Mouse (Mus musculus) lung, postnatal 0 days (tissue): ENCODE data around the gene Tmem178b. TPM values are rescaled to one million over a fixed set of nuclear protein-coding genes. Genes with fewer than 3 reads are reported as not detected.

Source experiments
- ATAC-seq: fragments of 200-750 bp; cut with Nextera tagmentation; 2 replicates; pipeline ENCODE4 v1.8.0; 2017; ENCODE audit warnings: moderate library complexity
- DNase-seq: peaks from one replicate; pipeline ENCODE4 v3.0.0-alpha.2; 2016; ENCODE audit warnings: low spot score
- H3K27ac ChIP-seq: fragments of 300-500 bp; sonication (generic); 2 replicates; pipeline ENCODE4 v1.5.1; 2014; ENCODE audit warnings: antibody characterized with exemption, mild to moderate bottlenecking, low read length, mixed read lengths
- H3K27me3 ChIP-seq: fragments of 300-500 bp; sonication (generic); replicated peaks from 2 replicates; pipeline ENCODE4 v1.6.1; 2014; ENCODE audit warnings: low read length, mixed read lengths; ENCODE audit not compliant: insufficient read depth
- H3K36me3 ChIP-seq: fragments of 300-500 bp; sonication (generic); 2 replicates; pipeline ENCODE4 v1.6.1; 2014; ENCODE audit warnings: low read length, mixed read lengths; ENCODE audit not compliant: insufficient read depth
- H3K4me1 ChIP-seq: fragments of 300-500 bp; sonication (generic); 2 replicates; pipeline ENCODE4 v1.6.1; 2014; ENCODE audit warnings: antibody characterized with exemption, low read depth, low read length, mixed read lengths; ENCODE audit not compliant: insufficient read depth
- H3K4me2 ChIP-seq: fragments of 300-500 bp; sonication (generic); replicated peaks from 2 replicates; pipeline ENCODE4 v1.6.1; 2014; ENCODE audit warnings: low read depth, mild to moderate bottlenecking, low read length, moderate library complexity, mixed read lengths
- H3K4me3 ChIP-seq: fragments of 300-500 bp; sonication (generic); 2 replicates; pipeline ENCODE4 v1.5.1; 2014; ENCODE audit warnings: low read depth, low read length
- H3K9ac ChIP-seq: fragments of 300-500 bp; sonication (generic); replicated peaks from 2 replicates; pipeline ENCODE4 v1.6.1; 2014; ENCODE audit warnings: low read depth, mild to moderate bottlenecking
- H3K9me3 ChIP-seq: fragments of 300-500 bp; sonication (generic); 2 replicates; pipeline ENCODE4 v1.6.1; 2016; ENCODE audit warnings: low read length, mixed read lengths
- CTCF ChIP-seq: IDR thresholded peaks from 2 replicates; pipeline ENCODE4 v1.5.1; 2016; ENCODE audit warnings: antibody characterized with exemption, mild to moderate bottlenecking
- EP300 ChIP-seq: IDR thresholded peaks from 2 replicates; pipeline ENCODE4 v1.6.1; 2016; ENCODE audit warnings: antibody characterized with exemption, mild to moderate bottlenecking, control low read depth
- WGBS: fragments of 180-500 bp; shearing (Covaris S2); extraction: QIAGEN DNeasy Blood & Tissue Kit; methylation state at CpG from one replicate; pipeline ENCODE4 v1.1.7; 2014; 5-methylcytosine and 5-hydroxymethylcytosine counted together
- polyA plus RNA-seq: library from polyadenylated mRNA; unstranded; fragments of >200 nt; fragmentation: Nextera tagmentation; extraction: Ambion mirVana; gene quantifications from 2 replicates; pipeline ENCODE4 v1.2.1, GENCODE M21; 2015

Gene Tmem178b
- polyA plus RNA-seq, 1 experiment from 2014 or later: 0.10 TPM

DNA sequence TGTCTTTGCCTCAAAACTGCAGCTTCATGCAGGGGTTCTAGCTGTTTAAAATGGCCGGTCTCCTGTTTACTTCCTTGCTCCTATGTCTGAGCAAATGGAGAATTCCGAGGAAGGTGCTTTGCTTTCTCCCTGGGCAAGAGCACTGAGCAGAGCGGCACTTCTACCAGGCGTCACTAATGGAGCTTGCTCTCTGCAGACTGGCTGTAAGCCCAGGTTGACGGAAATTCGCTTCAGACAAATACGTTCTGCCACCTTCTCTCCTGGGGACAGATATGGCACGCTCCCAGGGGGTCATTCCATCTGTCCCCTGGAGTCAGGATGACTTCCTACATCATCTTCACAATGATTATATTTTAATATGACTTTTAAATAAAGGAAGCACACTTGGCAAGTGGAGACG lies 271.3 kb downstream of the Tmem178b start:
- Histone ChIP-seq H3K4me3 (no peak overlapping the region), H3K9me3 (no peaks in the 10 kb centered on the region), H3K27me3 (no peaks in the 10 kb centered on the region), H3K4me1 (no peaks in the 10 kb centered on the region), H3K36me3 (no peaks in the 10 kb centered on the region), H3K9ac (no peak overlapping the region), H3K27ac (no peak overlapping the region), H3K4me2 (no peak overlapping the region)
- 48% methylated on average over 9 of the region's 9 CpGs for WGBS
- TF ChIP-seq CTCF (no peak), EP300 (no peak)
- ATAC-seq (no peak), DNase-seq (no peak)

DNA sequence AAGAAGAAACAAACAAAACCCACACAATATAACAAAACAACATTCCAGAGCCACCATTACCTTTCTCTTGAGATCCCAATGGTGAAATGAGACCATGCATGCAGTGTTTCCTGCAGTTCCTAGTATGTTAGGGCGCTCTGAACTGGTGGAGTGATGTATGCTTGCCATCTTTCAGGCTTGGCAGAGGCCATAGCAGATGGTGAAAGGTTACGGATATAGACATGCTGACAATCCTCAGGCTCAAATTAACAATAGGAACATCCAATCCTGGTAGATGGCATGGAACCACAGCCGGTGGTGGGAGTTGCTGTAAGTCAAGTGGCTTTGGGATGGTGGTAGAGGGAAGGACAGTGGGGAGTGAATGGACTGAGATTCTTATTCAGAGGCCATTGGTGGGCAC lies 272.5 kb downstream of the Tmem178b start:
- no peak for ATAC-seq
- Histone ChIP-seq H3K9me3 (no peaks in the 10 kb centered on the region), H3K4me3 (no peak overlapping the region), H3K9ac (no peak overlapping the region), H3K27ac (no peak overlapping the region), H3K4me1 (no peaks in the 10 kb centered on the region), H3K27me3 (no peaks in the 10 kb centered on the region), H3K4me2 (no peak overlapping the region), H3K36me3 (no peaks in the 10 kb centered on the region)
- no peak for DNase-seq
- no peak for TF ChIP-seq CTCF
- 94% methylated on average over 3 of the region's 3 CpGs for WGBS

DNA sequence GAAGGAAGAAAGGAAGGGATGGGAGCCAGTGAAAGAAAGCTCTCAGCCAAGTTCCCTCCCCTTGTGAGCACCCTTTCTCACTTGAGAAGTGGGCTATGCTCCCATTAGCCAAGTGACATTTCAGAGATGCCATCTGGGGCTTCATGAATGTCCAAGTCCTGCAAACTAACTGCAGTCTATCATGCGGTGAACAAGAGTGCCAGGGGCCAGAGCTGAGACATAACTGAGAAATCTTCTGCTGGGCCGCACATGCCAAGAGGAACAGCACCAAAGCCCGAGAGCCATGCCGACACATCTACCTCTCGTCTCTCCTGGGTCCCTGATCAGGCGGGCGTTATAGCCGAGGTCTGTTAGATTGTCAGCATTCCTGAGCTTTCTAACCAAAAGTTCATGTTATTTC lies 279.2 kb downstream of the Tmem178b start:
- H3K27me3 ChIP-seq: no peaks in the 10 kb centered on the region
- WGBS: 88% methylated on average over 8 of the region's 8 CpGs
- H3K27ac ChIP-seq: no peak overlapping the region
- no peak overlapping the region for H3K4me3 ChIP-seq
- ATAC-seq: no peak
- TF ChIP-seq CTCF (no peak), EP300 (no peak)
- H3K4me1 ChIP-seq: no peaks in the 10 kb centered on the region
- no peak for DNase-seq
- H3K4me2 ChIP-seq: no peak overlapping the region
- H3K9ac ChIP-seq: no peak overlapping the region
- H3K36me3 ChIP-seq: no peaks in the 10 kb centered on the region
- no peaks in the 10 kb centered on the region for H3K9me3 ChIP-seq

DNA sequence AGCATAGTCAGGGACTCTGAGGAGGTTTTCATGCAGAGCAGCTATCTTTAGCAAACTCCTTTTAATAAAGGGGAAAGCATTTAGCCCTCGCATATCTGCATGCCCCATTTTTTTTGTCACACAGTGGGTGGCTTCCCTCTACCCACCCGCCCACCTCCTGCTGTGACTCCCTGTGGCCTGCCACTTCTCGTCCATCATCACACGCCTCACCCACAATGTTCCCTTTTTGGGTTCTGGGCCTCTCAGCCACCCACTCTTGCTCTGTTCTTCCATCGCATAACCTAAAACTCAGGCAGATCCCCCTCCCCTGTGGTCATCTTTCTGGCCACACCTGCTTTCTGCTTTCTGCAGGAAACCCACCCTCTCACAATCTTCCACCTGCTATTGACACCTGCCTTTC lies 288.3 kb downstream of the Tmem178b start:
- no peaks in the 10 kb centered on the region for H3K9me3 ChIP-seq
- no peaks in the 10 kb centered on the region for H3K4me1 ChIP-seq
- no peaks in the 10 kb centered on the region for H3K27me3 ChIP-seq
- no peak overlapping the region for H3K27ac ChIP-seq
- WGBS: 79% methylated on average over 5 of the region's 5 CpGs
- H3K36me3 ChIP-seq: no peaks in the 10 kb centered on the region
- no peak overlapping the region for H3K4me2 ChIP-seq
- no peak overlapping the region for H3K4me3 ChIP-seq
- no peak for DNase-seq
- no peak for ATAC-seq
- no peak overlapping the region for H3K9ac ChIP-seq
- TF ChIP-seq CTCF (no peak), EP300 (no peak)

DNA sequence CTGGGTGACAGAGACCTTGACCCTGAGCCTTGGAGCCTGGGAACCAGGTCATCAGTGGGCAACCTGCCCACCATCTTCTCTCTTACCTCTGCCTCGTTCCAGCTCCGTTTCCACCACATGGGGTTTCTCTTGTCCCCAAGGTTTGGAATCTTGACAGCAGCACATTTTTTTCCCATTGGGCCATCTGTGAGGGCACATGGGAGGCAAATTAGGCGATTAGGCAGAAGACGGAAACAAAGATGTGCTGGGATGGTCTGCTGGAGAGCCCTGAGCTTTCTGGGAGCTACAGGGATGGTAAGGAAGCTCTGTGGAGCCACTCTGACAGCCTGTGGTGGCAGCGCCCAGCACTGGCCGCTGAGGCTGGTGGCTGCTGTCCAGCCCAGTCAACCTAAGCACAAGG lies 300.5 kb downstream of the Tmem178b start:
- no peaks in the 10 kb centered on the region for H3K9me3 ChIP-seq
- TF ChIP-seq EP300: no peak
- TF ChIP-seq CTCF: no peak
- H3K27me3 ChIP-seq: no peaks in the 10 kb centered on the region
- H3K9ac ChIP-seq: no peak overlapping the region
- H3K4me2 ChIP-seq: no peak overlapping the region
- ATAC-seq: no peak
- no peaks in the 10 kb centered on the region for H3K4me1 ChIP-seq
- no peak overlapping the region for H3K4me3 ChIP-seq
- H3K36me3 ChIP-seq: no peaks in the 10 kb centered on the region
- DNase-seq: no peak
- 70% methylated on average over 6 of the region's 6 CpGs for WGBS
- H3K27ac ChIP-seq: no peak overlapping the region

DNA sequence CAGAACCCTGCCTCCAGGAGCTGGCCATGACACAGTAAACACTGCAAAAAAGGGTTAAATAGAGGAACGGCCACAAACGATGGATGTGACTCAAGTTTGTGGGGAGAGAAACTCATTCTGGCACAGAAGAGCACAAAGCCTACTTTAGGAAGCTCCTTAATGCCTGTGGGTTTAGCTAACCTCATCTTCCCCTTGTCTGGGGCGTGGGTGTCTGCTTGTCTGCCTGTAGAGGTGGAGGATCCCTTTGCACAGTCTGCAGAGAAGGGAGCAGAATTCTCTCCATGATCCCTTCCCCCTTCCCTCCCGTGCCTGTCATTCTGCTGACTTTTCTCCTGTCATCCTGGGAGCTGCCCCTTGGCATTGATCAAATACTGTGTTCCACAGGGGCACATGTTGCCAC lies 304.8 kb downstream of the Tmem178b start:
- no peaks in the 10 kb centered on the region for H3K9me3 ChIP-seq
- H3K4me1 ChIP-seq: no peaks in the 10 kb centered on the region
- no peak overlapping the region for H3K4me3 ChIP-seq
- H3K9ac ChIP-seq: no peak overlapping the region
- H3K27ac ChIP-seq: no peak overlapping the region
- WGBS: 31% methylated on average over 4 of the region's 4 CpGs
- H3K27me3 ChIP-seq: no peaks in the 10 kb centered on the region
- ATAC-seq (no peak), DNase-seq (no peak)
- TF ChIP-seq CTCF (no peak), EP300 (no peak)
- H3K4me2 ChIP-seq: no peak overlapping the region
- H3K36me3 ChIP-seq: no peaks in the 10 kb centered on the region

DNA sequence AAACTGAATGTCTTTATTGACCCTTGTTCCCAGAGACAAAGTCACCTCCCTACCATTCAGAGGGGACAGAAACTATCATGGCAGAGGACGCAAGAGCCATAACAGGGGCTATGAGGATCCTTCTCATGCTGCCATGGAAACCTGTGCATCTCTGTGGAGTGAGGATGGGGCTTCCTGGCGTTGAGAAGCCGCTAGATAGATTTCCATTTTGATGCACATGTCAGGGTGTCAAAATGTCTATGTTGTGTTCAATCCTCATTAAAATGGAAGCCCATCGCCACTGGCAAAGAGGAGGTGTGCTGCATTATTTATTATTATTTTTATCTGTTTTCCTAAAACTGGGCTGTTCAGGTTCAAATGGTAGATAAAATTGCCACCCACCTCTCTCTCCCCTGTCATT lies 307.5 kb downstream of the Tmem178b start:
- H3K27me3 ChIP-seq: no peaks in the 10 kb centered on the region
- no peaks in the 10 kb centered on the region for H3K9me3 ChIP-seq
- 84% methylated on average over 4 of the region's 4 CpGs for WGBS
- H3K4me1 ChIP-seq: no peaks in the 10 kb centered on the region
- no peak overlapping the region for H3K27ac ChIP-seq
- H3K4me3 ChIP-seq: no peak overlapping the region
- no peak for DNase-seq
- H3K9ac ChIP-seq: no peak overlapping the region
- H3K4me2 ChIP-seq: no peak overlapping the region
- no peaks in the 10 kb centered on the region for H3K36me3 ChIP-seq
- TF ChIP-seq EP300: no peak
- no peak for TF ChIP-seq CTCF
- ATAC-seq: no peak
